21 mouse cellular contexts compared by ENCODE assay signal in the genomic region with DNA sequence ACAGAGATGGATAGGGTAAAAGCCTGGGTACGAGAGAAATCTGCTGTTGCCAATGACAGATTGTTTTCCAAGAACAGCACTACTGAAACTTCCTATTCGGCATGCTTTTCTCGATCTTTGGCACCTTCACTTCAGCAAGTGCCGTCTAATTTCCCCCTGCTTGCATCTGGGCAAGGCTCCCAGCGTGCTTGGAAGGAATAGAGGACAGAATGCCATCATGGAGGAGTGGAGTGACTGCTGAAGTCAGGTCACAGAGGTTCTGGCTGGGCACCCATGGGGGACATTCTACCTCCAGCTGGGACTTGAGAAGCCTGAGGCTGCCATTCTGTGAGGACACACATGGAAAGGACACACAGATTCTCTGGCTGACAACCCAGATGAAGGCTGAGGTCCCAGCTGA.
A peak's percentile ranks its signal among the peaks of the same experiment; 100 is the strongest.
DNase-seq lines count a peak whose midpoint lies in the region; ATAC-seq and TF ChIP-seq lines count a peak whose summit lies in the region.
"Had no signal": no experiment of that assay in that cellular context is flagged by ENCODE, and none has a peak within 500 bp of the region (broad histone marks: within the 10 kb centered on the region; RNA-seq: fewer than 3 reads in every experiment).

No protein-coding gene starts in this region.

- H3K4me2 ChIP-seq in kidney, embryonic 15.5 days: no peak overlapping the region
- H3K4me2 ChIP-seq: embryonic facial prominence, embryonic 12.5 days; forebrain, embryonic 13.5 days; heart, embryonic 12.5 days; limb, embryonic 15.5 days had no signal

- H3K27ac ChIP-seq in gastrocnemius, adult 2 months: no peak overlapping the region
- H3K27ac ChIP-seq in kidney, embryonic 15.5 days: no peak overlapping the region
- H3K27ac ChIP-seq: embryonic facial prominence, embryonic 12.5 days; forebrain, embryonic 13.5 days; kidney, postnatal 0 days; limb, embryonic 15.5 days; stomach, postnatal 0 days had no signal

- TF ChIP-seq CTCF in gastrocnemius, adult 2 months (IDR thresholded peaks at IDR 0.05): no peak

- 70% methylated on average over 5 of the region's 5 CpGs for WGBS in kidney, embryonic 15.5 days

- H3K9me3 ChIP-seq in kidney, embryonic 15.5 days (replicated peaks): no peaks in the 10 kb centered on the region
- H3K9me3 ChIP-seq: embryonic facial prominence, embryonic 12.5 days; forebrain, embryonic 13.5 days; heart, embryonic 12.5 days; limb, embryonic 15.5 days had no signal

- H3K4me3 ChIP-seq in gastrocnemius, adult 2 months: no peak overlapping the region
- H3K4me3 ChIP-seq in kidney, embryonic 15.5 days (replicated peaks): no peak overlapping the region
- H3K4me3 ChIP-seq: embryonic facial prominence, embryonic 12.5 days; erythroblast, embryonic 14.5 days; forebrain, embryonic 13.5 days; heart, embryonic 12.5 days; limb, embryonic 15.5 days; myocyte had no signal

- H3K4me1 ChIP-seq in kidney, embryonic 15.5 days: no peaks in the 10 kb centered on the region
- H3K4me1 ChIP-seq: embryonic facial prominence, embryonic 12.5 days; forebrain, embryonic 13.5 days; heart, embryonic 12.5 days; limb, embryonic 15.5 days had no signal

- no peak overlapping the region for H3K9ac ChIP-seq in kidney, embryonic 15.5 days
- H3K9ac ChIP-seq: embryonic facial prominence, embryonic 12.5 days; forebrain, embryonic 13.5 days; heart, embryonic 12.5 days; limb, embryonic 15.5 days had no signal

- peak; percentile 28 for DNase-seq in gastrocnemius, adult 18-20 months (ENCODE audit: low spot score)
- no peak for DNase-seq in gastrocnemius, adult 8-10 months (ENCODE audit: low spot score in 2 of 2)
- DNase-seq in left cerebral cortex, postnatal 4 days: peak; percentile 39
- no peak for DNase-seq in left cerebral cortex, adult 9 months (ENCODE audit: low spot score in 2 of 2)
- peak; percentile 32 for DNase-seq in gastrocnemius, adult 2 months
- peak; percentile 23 for DNase-seq in gastrocnemius, postnatal 25 days
- DNase-seq: adrenal gland, postnatal 25 days; cerebellum, adult 8-10 months; kidney, adult 11 months; layer of hippocampus, postnatal 36 days; midbrain, embryonic 14.5 days had no signal

- no peak for ATAC-seq in kidney, embryonic 15.5 days (replicated peaks; ENCODE audit: low FRiP score)
- ATAC-seq: forebrain, embryonic 13.5 days; lung, postnatal 0 days had no signal

- intact Hi-C loops in left cerebral cortex, postnatal 4 days (cut with DNase I): no loop called here
- intact Hi-C loops in gastrocnemius, adult 2 months (cut with DNase I): no loop called here

- H3K36me3 ChIP-seq in kidney, embryonic 15.5 days: no peaks in the 10 kb centered on the region
- H3K36me3 ChIP-seq: embryonic facial prominence, embryonic 12.5 days; heart, embryonic 12.5 days; limb, embryonic 15.5 days had no signal

- no peaks in the 10 kb centered on the region for H3K27me3 ChIP-seq in kidney, embryonic 15.5 days
- H3K27me3 ChIP-seq: embryonic facial prominence, embryonic 12.5 days; forebrain, embryonic 13.5 days; heart, embryonic 12.5 days; limb, embryonic 15.5 days had no signal

Comparison
In these comparisons a context has a peak if more than half of its experiments do, and no peak if none do; other contexts are left out.
1. DNase-seq: peak in gastrocnemius, adult 18-20 months (single experiment), left cerebral cortex, postnatal 4 days (single experiment), gastrocnemius, adult 2 months (single experiment) and gastrocnemius, postnatal 25 days (single experiment); none in gastrocnemius, adult 8-10 months (0 of 2) and left cerebral cortex, adult 9 months (0 of 2).